7 mouse cellular contexts compared by ENCODE assay signal in the genomic region with DNA sequence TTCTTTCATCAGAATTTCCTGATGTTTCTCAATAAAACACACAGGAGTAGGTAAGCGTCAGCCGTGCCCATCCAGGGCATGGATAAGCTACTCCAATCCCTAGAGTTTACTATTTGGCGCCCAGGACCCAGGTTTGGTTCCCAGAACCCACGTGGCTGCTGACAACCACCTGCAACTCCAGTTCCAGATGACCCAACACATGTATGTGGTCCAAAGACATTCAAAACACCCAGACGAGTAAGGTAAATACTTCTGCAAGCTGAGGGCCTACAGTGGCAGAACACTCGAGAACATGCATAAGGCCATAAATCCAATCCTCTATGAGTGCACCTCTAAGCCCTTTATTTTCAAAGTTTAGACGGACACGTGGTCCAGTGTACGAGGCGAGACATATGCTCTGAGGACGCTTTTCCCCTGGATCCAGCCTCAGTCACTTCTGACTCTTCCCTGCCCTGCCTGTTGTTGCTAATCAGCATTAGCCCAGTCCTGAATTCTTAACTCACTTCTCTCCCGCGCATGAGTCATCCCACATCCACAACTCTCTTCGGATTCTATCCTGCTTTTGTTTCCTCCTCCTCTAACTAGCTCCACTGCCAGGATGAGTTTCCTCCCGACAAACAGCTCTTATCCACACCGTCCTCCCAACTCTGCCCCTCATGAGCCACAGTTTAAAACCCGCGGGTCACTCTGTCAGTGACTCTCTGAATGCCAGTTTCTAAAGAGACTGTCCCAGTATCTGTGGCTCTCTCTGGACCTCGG. TPM values are rescaled to one million over a fixed set of nuclear protein-coding genes. Genes with fewer than 3 reads are reported as not detected.
DNase-seq lines count a peak whose midpoint lies in the region; ATAC-seq and TF ChIP-seq lines count a peak whose summit lies in the region.

No protein-coding gene starts in this region.

- H3K4me1 ChIP-seq in lung, postnatal 0 days (ENCODE audit: insufficient read depth, low read depth, low read length), result peaks cover 30% of the 10 kb centered on the region
- H3K4me1 ChIP-seq in embryonic facial prominence, embryonic 10.5 days, result peaks cover 51% of the 10 kb centered on the region
- H3K4me1 ChIP-seq in hindbrain, embryonic 15.5 days (replicated peaks), result peaks cover 62% of the 10 kb centered on the region
- peaks cover 29% of the 10 kb centered on the region for H3K4me1 ChIP-seq in midbrain, postnatal 0 days (ENCODE audit: insufficient read depth, low read length)

- H3K36me3 ChIP-seq in lung, postnatal 0 days (ENCODE audit: insufficient read depth, low read length), result no peaks in the 10 kb centered on the region
- H3K36me3 ChIP-seq in embryonic facial prominence, embryonic 10.5 days (replicated peaks), result peaks cover 27% of the 10 kb centered on the region
- no peaks in the 10 kb centered on the region for H3K36me3 ChIP-seq in hindbrain, embryonic 15.5 days
- H3K36me3 ChIP-seq in midbrain, postnatal 0 days (ENCODE audit: insufficient read depth, low read length), result no peaks in the 10 kb centered on the region

- no peaks in the 10 kb centered on the region for H3K9me3 ChIP-seq in lung, postnatal 0 days (ENCODE audit: low read length)
- H3K9me3 ChIP-seq in embryonic facial prominence, embryonic 10.5 days, result no peaks in the 10 kb centered on the region
- H3K9me3 ChIP-seq in hindbrain, embryonic 15.5 days, result no peaks in the 10 kb centered on the region
- no peaks in the 10 kb centered on the region for H3K9me3 ChIP-seq in midbrain, postnatal 0 days (ENCODE audit: low read length)

- WGBS in lung, postnatal 0 days, result 61% methylated on average over 19 of the region's 19 CpGs
- WGBS in embryonic facial prominence, embryonic 10.5 days, result 81% methylated on average over 19 of the region's 19 CpGs
- WGBS in hindbrain, embryonic 15.5 days, result 76% methylated on average over 19 of the region's 19 CpGs
- 72% methylated on average over 19 of the region's 19 CpGs for WGBS in midbrain, postnatal 0 days

- H3K27ac ChIP-seq in lung, postnatal 0 days (ENCODE audit: low read length), result no peak overlapping the region
- H3K27ac ChIP-seq in embryonic facial prominence, embryonic 10.5 days (replicated peaks), result no peak overlapping the region; the same call in 1 of the 2 replicates
- H3K27ac ChIP-seq in hindbrain, embryonic 15.5 days (replicated peaks), result no peak overlapping the region
- H3K27ac ChIP-seq in midbrain, postnatal 0 days (ENCODE audit: low read depth, low read length), result no peak overlapping the region

- no peak for TF ChIP-seq EP300 in lung, postnatal 0 days (IDR thresholded peaks at IDR 0.05)

- no peak for TF ChIP-seq CTCF in lung, postnatal 0 days (IDR thresholded peaks at IDR 0.05)
- no peak for TF ChIP-seq CTCF in midbrain, postnatal 0 days (IDR thresholded peaks at IDR 0.05)

- H3K4me2 ChIP-seq in lung, postnatal 0 days (replicated peaks; ENCODE audit: low read depth, low read length), result peak overlapping the region; percentile 66
- H3K4me2 ChIP-seq in hindbrain, embryonic 15.5 days, result peak overlapping the region; percentile 90
- peak overlapping the region; percentile 74 for H3K4me2 ChIP-seq in midbrain, postnatal 0 days (ENCODE audit: low read depth, low read length, poor library complexity, severe bottlenecking)

- peak; percentile 50 for DNase-seq in lung, postnatal 0 days (ENCODE audit: low spot score)
- no peak for DNase-seq in lung, postnatal 4 days
- DNase-seq in embryonic facial prominence, embryonic 10.5 days (ENCODE audit: low spot score), result no peak
- no peak for DNase-seq in midbrain, postnatal 0 days (ENCODE audit: low spot score)
- no peak for DNase-seq in cerebellum, postnatal 10 days
- no peak for DNase-seq in urinary bladder, postnatal 10 days (ENCODE audit: low spot score)

- no peaks in the 10 kb centered on the region for H3K27me3 ChIP-seq in lung, postnatal 0 days (replicated peaks; ENCODE audit: insufficient read depth, low read length)
- no peaks in the 10 kb centered on the region for H3K27me3 ChIP-seq in embryonic facial prominence, embryonic 10.5 days (replicated peaks; ENCODE audit: low read depth, poor library complexity, severe bottlenecking)
- H3K27me3 ChIP-seq in hindbrain, embryonic 15.5 days, result no peaks in the 10 kb centered on the region
- H3K27me3 ChIP-seq in midbrain, postnatal 0 days (ENCODE audit: insufficient read depth, low read length), result no peaks in the 10 kb centered on the region

- no peak for ATAC-seq in lung, postnatal 0 days
- no peak for ATAC-seq in hindbrain, embryonic 15.5 days (ENCODE audit: low FRiP score, low read depth)
- no peak for ATAC-seq in midbrain, postnatal 0 days (ENCODE audit: low FRiP score)

- H3K9ac ChIP-seq in lung, postnatal 0 days (replicated peaks; ENCODE audit: low read depth), result 0 out of 2 replicates have a peak overlapping the region, but pooled peaks have one; percentile 4
- H3K9ac ChIP-seq in hindbrain, embryonic 15.5 days, result peak overlapping the region; percentile 90; the same call in 1 of the 2 replicates
- peak overlapping the region; percentile 36; the same call in 1 of the 2 replicates for H3K9ac ChIP-seq in midbrain, postnatal 0 days (replicated peaks; ENCODE audit: low read length, poor library complexity, severe bottlenecking)

- H3K4me3 ChIP-seq in lung, postnatal 0 days (ENCODE audit: low read depth, low read length), result no peak overlapping the region
- peak overlapping the region; percentile 95 for H3K4me3 ChIP-seq in embryonic facial prominence, embryonic 10.5 days
- H3K4me3 ChIP-seq in hindbrain, embryonic 15.5 days, result peak overlapping the region; percentile 95; the same call in 1 of the 2 replicates
- H3K4me3 ChIP-seq in midbrain, postnatal 0 days (ENCODE audit: low read depth, low read length), result peak overlapping the region; percentile 91

RNA-seq across cellular contexts. Expression of a gene that starts 3.8 kb away (rescaled TPM):
- polyA plus RNA-seq in lung, postnatal 0 days (2015; fragmentation: Nextera tagmentation; extraction: Ambion mirVana), result 12.7 and 13.9 TPM in 2 replicates
- polyA plus RNA-seq in embryonic facial prominence, embryonic 10.5 days (2016; fragmentation: Nextera tagmentation; extraction: Ambion mirVana), result 22.9 and 23.9 TPM in 2 replicates
- polyA plus RNA-seq in hindbrain, embryonic 15.5 days (2015; fragmentation: Nextera tagmentation; extraction: Ambion mirVana), result 23.2 and 24.5 TPM in 2 replicates
- 58.7 and 59.6 TPM in 2 replicates for total RNA-seq in midbrain, postnatal 0 days (2014; rRNA removed)
- 16.8 and 17.7 TPM in 2 replicates for polyA plus RNA-seq in midbrain, postnatal 0 days (2015; fragmentation: Nextera tagmentation; extraction: Ambion mirVana)

RNA-seq across cellular contexts. Expression of a gene that starts 6.8 kb away (rescaled TPM):
- 16.9 and 17.9 TPM in 2 replicates for polyA plus RNA-seq in lung, postnatal 0 days (2015; fragmentation: Nextera tagmentation; extraction: Ambion mirVana)
- polyA plus RNA-seq in embryonic facial prominence, embryonic 10.5 days (2016; fragmentation: Nextera tagmentation; extraction: Ambion mirVana), result 47.7 and 51.6 TPM in 2 replicates
- polyA plus RNA-seq in hindbrain, embryonic 15.5 days (2015; fragmentation: Nextera tagmentation; extraction: Ambion mirVana), result 49.4 and 50.1 TPM in 2 replicates
- total RNA-seq in midbrain, postnatal 0 days (2014; rRNA removed), result 76.1 and 99.3 TPM in 2 replicates
- polyA plus RNA-seq in midbrain, postnatal 0 days (2015; fragmentation: Nextera tagmentation; extraction: Ambion mirVana), result 40.0 and 41.6 TPM in 2 replicates

RNA-seq across cellular contexts. Expression of a gene that starts 13.2 kb away (rescaled TPM):
- polyA plus RNA-seq in lung, postnatal 0 days (2015; fragmentation: Nextera tagmentation; extraction: Ambion mirVana), result 167 and 168 TPM in 2 replicates
- polyA plus RNA-seq in embryonic facial prominence, embryonic 10.5 days (2016; fragmentation: Nextera tagmentation; extraction: Ambion mirVana), result 250 and 258 TPM in 2 replicates
- 224 and 236 TPM in 2 replicates for polyA plus RNA-seq in hindbrain, embryonic 15.5 days (2015; fragmentation: Nextera tagmentation; extraction: Ambion mirVana)
- 161 and 180 TPM in 2 replicates for total RNA-seq in midbrain, postnatal 0 days (2014; rRNA removed)
- 229 and 230 TPM in 2 replicates for polyA plus RNA-seq in midbrain, postnatal 0 days (2015; fragmentation: Nextera tagmentation; extraction: Ambion mirVana)

RNA-seq across cellular contexts. Expression of a gene that starts 24.9 kb away (rescaled TPM):
- 43.5 and 45.3 TPM in 2 replicates for polyA plus RNA-seq in lung, postnatal 0 days (2015; fragmentation: Nextera tagmentation; extraction: Ambion mirVana)
- 60.3 and 69.6 TPM in 2 replicates for polyA plus RNA-seq in embryonic facial prominence, embryonic 10.5 days (2016; fragmentation: Nextera tagmentation; extraction: Ambion mirVana)
- polyA plus RNA-seq in hindbrain, embryonic 15.5 days (2015; fragmentation: Nextera tagmentation; extraction: Ambion mirVana), result 91.4 and 94.3 TPM in 2 replicates
- total RNA-seq in midbrain, postnatal 0 days (2014; rRNA removed), result 56.9 and 72.5 TPM in 2 replicates
- 99.2 and 101 TPM in 2 replicates for polyA plus RNA-seq in midbrain, postnatal 0 days (2015; fragmentation: Nextera tagmentation; extraction: Ambion mirVana)

RNA-seq across cellular contexts. Expression of a gene that starts 25.1 kb away (rescaled TPM):
- 1.2 and 1.3 TPM in 2 replicates for polyA plus RNA-seq in lung, postnatal 0 days (2015; fragmentation: Nextera tagmentation; extraction: Ambion mirVana)
- 2.0 and 2.3 TPM in 2 replicates for polyA plus RNA-seq in embryonic facial prominence, embryonic 10.5 days (2016; fragmentation: Nextera tagmentation; extraction: Ambion mirVana)
- polyA plus RNA-seq in hindbrain, embryonic 15.5 days (2015; fragmentation: Nextera tagmentation; extraction: Ambion mirVana), result 4.5 and 4.9 TPM in 2 replicates
- total RNA-seq in midbrain, postnatal 0 days (2014; rRNA removed), result 12.1 and 18.1 TPM in 2 replicates
- polyA plus RNA-seq in midbrain, postnatal 0 days (2015; fragmentation: Nextera tagmentation; extraction: Ambion mirVana), result 2.2 and 2.8 TPM in 2 replicates

Comparison
In these comparisons a context has a peak if more than half of its experiments do, and no peak if none do; other contexts are left out.
1. H3K9ac ChIP-seq: peak in every context shown above with its lines; median percentile 90 in hindbrain, embryonic 15.5 days; 36 in midbrain, postnatal 0 days; 4 in lung, postnatal 0 days.